Mouse (Mus musculus) 3T3-L1 (cell line): ENCODE results near the gene Gm49711.
"Not testable (repeated sequence)": the region's sequence is repeated elsewhere in the genome, so short reads cannot be mapped to it uniquely, and the experiment has no call there.

Source experiments
- DNase-seq: peaks from one replicate; pipeline ENCODE4 v3.0.0-alpha.2; 2015; ENCODE audit warnings: low read depth, low spot score

Gm49711 gene

DNA sequence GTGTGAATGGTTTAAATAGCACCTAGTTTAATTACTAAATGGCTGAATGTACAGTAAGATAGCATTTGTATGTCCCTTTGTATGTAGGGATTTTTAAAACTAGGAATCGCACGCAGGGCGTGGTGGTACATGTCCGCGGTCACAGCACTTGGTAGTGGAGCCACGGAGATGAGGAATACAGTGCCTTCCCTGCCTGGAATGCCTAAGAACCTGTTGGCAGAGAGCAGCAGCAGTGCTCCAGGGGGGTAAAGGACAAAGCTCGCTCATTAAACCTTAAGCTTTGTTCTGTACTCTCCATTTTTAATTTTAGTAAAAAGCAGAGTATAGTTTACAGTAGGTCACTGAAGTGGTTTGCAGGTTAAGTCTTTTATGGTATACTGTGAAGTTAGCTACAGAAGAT is 3.5 kb downstream of the Gm49711 start:
- DNase-seq, result no peak

DNA sequence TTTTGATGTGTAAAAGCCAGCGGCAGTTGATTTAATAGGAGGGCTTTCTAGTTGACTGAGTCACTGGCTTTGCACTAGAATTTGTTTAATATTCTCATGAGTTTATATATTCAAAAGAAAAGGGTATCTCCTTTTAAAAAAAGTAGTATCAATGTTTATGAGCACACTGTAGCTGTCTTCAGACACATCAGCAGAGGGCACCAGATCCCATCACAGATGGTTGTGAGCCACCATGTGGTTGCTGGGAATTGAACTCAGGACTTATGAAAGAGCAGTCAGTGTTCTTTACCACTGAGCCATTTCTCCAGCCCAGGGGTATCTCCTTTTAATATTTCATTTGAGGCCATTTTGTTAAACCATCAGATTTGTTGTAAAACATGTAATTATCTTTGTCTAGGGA is 4.7 kb downstream of the Gm49711 start:
- DNase-seq, result peak; percentile 44

DNA sequence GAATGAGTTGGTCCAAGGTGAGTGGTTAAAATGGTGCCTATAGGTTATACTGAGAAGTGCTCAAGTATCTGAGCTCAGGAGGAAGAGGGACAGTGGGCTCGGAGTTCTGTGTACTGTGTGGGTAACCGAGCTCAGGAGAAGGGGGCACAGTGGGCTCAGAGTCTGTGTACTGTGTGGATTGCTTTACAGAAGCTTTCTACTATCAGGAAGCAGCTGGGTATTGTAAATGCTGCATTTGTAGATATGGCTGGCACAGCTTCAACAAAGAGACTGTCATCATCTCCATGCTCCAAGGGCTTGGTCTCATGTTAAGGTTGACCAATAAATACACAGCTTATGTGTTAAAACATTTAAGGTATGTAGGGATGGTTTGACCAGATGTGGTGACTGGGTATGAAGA is 6.7 kb downstream of the Gm49711 start:
- DNase-seq, result peak; percentile 41

DNA sequence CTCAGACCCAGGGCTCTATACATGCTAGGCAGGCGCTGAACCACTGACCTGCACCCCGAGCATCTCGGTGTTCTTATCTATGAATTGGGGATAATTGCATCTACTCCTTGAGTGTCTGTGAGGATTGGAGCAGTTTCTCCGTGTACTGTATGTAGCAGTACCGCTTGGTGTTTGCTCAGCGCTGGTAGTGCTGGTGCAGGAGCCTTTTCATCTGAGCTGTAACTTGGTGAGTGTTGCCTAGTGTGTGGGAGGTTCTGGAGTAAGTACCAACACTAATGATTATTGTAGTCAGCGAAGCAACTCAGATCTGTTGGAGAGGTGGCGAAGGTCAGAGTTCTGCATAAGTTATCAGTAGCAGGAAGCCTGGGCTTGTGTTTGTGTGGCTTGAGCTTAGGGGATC is 12.2 kb downstream of the Gm49711 start:
- no peak for DNase-seq

DNA sequence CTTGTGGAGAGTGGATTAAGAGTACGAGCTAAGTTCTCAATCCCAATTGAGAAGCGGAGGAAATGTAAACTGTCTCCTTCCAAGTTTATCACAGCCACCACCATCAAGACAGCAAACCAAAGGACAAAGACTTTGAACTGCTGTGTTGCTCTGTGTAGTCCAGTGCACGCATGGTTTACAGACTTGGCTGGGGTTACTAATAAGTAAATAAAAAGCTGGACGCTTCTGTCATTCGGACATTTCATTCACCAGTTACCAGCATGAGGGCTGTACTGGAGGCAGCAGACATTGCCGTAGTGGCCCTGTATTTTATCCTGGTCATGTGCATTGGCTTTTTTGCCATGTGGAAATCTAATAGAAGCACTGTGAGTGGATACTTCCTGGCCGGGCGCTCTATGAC is 18.7 kb downstream of the Gm49711 start:
- DNase-seq, result no peak

DNA sequence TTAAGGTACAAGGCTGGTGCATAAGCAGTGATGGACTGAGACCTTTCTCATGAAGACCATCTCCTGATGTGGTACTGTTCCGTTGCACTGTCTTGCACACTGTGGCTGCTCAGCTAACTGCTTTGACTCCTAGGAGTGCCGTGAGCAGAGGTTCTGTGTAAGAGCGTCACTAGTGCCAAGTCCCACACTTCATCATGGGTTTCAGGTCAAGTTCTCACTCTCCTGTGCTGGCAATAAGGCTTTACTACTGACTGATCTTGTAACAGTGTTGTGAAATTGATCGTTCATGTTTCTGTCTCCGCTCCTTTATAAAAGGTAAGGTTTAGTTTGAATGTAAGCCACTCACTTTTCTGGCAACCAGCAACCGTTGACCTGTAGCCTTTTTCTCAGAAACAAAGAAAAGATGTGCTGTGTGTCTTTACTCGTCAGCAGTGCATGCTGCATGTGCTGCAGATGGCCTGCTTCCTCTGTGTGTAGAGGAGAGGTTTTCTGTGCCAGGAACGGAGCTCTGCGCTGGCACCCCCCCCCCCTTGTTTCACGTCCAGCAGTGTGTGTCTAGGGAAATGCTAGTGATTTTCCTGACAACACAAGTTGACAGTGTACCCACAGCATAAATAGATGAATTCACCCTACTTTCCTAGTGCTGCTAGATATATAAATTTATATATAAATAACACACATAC is 25.8 kb downstream of the Gm49711 start:
- DNase-seq, result no peak

DNA sequence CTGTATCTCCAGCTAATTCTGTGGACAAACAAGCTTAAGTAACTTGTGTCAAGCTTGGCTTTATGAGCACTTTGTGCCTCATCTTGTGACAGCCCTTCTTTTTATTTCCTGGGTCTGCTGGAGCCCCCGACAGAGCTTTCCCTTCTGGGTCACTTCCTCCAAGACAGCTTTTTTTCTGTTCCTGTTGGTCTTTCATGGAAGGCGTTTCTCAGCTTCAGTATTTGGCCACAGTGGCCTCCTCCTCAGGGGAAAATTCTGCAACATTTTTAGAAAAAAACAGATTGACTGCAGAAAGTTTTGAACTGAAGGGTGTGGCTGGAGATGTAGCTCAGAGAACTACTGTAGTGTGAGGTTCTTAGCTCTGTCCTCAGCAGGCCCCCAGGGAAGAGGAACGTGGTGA is 31.1 kb downstream of the Gm49711 start:
- DNase-seq, result no peak

DNA sequence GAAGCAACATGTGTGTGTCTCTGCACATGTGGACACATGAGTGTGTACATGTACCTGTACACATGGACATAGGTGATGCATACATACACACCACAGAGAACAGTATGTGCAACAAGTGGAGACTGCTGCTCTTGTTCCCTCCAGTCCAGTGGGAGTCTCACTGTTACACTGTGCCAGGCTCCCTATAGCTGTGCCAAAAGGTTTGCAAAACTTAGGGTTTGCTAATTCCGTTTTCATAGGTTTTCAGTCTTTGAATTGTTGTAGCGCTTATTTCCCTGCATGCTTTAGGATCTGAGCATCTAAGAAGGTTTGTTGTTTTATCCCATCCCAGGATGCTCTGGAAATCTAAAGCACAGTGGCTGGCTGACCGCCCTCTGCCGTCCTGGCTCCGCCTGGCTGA is 33.8 kb downstream of the Gm49711 start:
- no peak for DNase-seq

DNA sequence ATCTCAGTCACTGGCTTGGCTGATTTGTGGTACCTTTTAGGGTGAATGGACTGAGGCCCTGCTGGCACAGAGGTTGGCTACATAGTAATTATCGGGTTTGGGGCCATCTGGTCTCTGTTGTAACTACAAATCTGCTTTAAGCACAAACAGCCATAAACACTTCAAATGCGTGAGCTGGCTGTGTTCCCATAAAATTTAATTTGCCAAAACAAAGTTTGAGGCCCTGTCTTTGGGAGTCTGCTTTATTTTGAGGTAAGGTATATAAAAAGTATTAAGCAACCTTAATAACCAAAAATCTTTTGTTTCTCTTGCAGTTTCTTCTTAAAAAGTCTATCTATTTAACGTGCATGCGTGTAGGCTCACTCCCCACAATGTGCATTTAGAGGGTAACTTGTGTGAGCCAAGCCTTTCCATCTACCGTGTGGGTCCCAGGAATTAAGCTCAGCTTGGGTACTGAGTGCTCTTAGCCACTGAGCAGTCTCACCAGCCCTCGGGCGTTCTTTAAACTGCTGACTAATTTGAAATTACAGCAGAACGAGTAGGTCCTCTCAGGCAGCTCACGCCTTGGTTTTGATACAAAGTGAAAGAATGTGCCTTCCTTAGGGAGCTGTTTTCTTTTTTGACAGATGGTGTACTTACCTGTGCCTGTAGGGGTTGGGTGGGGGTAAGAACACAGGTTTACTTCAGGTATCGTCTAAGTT is 40.4 kb downstream of the Gm49711 start:
- no peak for DNase-seq

DNA sequence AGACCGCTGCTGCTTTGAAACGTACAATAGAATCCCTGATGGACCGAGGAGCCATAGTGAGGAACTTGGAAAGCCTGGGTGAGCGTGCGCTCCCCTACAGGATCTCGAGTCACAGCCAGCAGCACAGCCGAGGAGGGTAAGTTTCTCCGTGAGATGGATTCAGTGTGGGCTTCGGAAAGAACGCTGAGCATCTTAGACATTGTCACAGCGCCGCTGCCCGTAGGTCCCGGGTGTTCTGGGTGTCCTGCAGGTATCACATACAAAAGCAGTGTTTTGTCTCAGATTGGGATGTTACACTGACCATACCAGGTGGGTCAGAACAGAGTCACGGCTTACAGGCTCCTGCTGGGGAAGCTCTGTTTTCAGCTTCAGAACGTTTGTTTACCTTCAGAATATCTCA is 41.5 kb downstream of the Gm49711 start:
- no peak for DNase-seq

DNA sequence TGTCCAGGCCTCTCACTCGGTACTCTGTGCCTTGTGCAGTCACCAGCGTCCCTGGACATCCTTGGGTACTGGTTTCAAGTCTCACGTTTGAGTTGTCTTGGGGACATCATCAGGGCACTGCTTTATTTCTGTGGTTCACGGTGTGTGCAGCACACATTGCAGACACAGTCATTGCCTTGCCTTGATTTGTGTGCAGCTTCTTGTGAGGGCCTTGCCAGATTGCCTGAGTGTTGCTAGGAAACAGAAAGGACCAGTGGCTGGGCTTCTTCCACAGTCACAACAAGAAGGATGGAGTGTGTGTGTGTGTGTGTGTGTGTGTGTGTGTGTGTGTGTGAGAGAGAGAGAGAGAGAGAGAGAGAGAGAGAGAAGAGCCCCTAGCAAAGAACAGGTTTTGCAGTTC is 42.0 kb downstream of the Gm49711 start:
- no peak for DNase-seq

DNA sequence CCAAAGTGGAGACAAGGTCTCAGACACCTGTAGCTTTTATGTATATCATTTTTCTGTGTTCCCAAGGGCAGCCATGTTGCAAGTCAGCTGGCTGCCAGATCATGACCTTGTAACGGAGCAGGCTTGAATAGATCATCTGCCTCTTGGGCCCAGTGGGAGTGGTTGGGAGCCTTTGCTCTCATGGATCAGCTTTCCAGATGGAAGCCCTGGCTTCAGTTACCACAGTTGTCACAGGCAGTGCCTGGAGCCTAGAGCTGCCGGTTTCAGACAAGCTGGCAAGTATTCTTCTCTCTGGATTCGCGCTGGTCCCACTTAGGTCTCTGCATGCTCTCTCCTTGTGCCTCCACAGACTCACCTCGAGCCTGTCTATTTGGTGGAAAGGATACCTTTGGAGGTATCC is 44.0 kb downstream of the Gm49711 start:
- DNase-seq, result no peak

DNA sequence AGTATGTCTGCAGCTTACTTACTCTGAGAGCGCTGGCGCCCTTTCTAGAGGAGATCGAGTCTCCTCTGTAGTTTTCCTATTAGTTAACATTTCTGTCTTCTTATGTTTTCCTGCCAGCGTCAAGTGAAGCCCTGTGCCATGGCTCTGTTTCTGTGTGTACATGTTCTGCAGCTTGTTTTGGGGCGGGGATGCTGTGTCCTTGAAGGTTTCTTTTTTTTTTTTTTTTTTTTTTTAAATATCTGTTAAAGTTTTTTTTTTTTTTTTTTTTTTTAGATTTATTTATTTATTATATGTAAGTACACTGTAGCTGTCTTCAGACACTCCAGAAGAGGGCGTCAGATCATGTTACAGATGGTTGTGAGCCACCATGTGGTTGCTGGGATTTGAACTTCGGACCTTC is 44.8 kb downstream of the Gm49711 start:
- DNase-seq, result not testable (repeated sequence)

DNA sequence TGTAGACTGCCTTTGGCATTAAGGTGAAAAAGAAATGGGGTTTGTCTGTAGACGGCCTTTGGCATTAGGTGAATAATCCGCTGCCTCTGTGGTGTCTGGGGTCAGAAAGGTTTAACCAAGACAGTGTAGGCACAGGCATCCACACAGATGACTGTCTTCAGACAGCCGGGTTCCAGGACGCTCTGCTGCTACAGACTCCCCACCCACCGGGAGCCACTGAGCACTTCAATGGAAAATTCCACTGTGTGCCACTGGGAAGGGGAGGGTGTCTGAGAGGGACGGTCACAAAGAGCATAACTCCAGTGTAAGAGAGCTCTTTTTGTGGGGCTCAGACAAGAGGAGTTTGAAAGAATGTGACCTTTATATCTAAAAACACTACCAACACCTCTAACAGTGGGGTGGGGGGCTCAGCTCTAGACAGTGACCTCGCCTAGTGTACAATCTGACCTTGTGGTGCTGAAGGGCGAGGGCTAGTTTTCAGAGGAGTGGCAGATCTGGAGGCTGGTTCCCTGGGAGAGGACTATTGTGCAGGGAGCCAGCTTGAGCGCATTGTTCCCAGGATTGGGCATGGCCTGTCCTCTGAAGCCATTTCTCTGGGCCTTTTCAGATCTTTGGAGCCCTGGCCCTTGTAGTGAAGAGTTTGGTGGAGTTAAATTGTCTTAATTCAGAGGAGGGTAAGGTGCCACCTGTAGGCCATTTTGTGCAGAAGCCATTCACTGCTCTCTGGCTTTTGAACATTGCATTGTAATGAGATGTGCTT is 45.6 kb downstream of the Gm49711 start:
- DNase-seq, result peak; percentile 47

DNA sequence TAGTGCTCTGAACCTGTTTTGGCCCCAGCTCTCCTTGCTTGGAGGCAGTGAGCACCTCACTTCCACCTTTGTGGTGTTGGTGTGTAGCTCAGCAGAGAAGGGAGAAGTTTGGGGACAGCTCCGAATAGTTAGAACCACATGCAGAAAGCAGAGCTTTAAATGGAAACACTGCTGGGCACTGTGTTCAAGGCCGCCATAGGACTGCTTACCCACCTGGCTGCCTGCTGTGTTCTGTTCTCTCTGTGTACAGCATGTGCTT is 46.1 kb downstream of the Gm49711 start:
- no peak for DNase-seq

DNA sequence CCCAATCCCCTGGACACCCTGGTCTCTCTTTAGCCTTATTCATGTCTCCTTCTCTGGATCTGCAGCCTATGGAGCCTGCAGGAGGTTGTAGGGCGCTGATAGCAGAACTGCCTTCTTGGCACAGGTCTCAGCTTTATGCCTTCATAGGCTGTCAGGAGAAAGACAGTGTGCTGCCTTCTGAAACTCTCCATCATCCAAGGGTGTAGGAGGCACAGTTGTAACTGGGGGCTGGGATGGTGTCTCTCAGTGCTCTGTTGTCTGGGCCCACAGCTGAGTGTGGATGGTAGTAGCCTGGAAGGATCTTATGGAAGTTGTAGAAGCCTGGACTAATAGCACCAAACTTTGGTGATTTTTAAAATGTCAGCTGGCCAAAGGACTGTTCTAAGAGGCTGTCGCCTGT is 46.8 kb downstream of the Gm49711 start:
- no peak for DNase-seq

DNA sequence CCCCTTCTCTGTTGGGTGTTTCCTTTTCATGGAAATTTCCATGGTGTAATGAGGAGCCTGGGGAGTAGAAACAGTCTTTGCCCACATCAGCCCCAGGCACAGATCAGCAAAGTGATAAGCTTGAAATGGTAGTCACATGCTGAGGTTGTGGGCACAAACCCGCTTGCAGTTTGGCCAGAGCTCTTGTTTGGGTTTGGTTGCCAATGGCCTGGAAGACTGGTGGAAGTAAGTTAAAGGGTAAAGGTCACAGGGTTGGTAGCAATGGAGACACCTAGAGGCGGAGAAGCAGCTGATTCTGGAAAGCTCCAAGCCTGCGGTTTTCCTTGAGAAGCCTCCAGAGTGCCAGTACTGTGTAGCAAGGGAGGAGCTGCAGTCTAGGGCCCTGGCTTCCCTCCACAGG is 47.5 kb downstream of the Gm49711 start:
- peak; percentile 70 for DNase-seq

DNA sequence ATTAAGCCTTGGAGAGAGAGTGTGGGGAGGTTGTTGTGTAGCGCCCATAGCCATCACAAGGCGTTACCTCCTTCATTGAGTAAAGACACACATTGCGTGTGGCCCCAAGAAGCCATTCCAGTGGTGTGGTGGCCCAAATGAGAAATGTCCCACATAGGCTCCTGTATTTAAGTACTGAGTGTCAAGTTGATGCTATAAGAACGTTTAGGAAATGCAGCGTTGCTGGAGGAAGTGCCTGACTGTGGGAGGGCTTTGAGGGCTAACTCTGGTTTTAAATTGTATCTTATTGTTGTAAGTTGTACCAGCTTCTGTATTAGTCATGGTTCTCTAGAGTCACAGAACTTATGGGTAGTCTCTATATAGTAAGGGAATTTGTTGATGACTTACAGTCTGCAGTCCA is 49.2 kb downstream of the Gm49711 start:
- DNase-seq, result no peak

DNA sequence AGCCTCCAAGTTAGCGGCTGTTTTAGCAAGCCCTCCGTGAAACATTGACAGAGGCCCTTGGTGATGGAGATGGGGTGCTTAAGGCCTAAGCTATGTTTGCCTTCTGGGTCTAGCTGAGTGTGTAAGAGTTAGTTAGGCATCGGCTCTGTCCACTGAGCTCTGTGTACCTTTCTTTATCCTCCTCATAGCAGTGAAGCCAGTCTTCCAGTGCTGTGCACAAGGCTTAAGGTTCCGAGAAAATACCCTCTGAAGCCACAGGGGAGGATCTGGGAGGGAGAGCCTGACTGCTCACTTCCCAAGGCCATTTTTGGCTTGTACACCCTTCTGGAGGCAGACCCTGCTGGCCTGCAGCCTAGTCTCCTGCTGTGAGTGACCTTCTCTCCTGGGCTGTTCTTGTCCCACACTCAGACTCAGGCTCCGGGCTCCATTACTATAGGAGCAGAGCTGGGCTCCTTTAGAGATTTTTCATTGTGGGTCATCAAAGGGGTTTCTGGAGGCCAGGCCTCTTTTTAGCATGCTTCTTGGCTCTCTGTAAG is 56.7 kb downstream of the Gm49711 start:
- DNase-seq, result peak; percentile 38

DNA sequence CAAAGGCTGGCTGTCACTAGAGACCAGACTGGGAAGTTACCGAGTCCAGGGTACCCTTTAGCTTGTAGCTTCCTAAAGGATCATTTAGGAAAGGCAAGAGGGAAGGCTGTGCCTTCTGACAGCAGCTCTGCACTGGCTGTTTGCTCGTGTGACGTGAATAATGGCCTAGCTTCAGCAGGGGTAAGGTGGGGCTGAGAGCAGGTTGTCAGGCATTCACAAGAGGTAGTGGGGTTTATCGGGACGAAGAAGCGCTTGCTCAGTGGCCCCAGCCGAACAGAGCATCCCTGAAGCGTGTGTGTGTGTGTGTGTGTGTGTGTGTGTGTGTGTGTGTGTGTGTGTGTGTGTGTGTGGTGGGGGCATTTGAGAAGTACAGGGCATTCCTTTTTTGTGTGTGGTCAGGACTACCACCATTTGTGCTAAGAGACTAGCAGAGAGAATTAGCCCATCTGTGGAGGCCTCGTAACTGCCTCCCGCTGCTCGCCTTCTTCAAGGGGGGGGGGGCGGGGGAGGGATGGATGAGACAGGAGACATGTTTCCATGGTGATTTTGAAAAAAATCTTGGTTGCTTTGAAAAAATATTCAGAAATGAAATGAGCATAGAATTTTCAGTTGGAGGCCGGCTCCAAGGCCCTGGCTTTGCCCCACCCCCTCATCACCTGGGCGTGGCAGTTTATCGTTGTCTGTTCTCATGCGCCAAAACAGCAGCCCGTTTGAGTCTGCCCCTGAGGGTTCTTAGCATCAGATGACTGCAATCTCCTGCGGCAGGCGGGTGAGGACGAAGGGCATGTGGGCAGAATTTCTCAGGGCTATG is 57.7 kb downstream of the Gm49711 start:
- no peak for DNase-seq

DNA sequence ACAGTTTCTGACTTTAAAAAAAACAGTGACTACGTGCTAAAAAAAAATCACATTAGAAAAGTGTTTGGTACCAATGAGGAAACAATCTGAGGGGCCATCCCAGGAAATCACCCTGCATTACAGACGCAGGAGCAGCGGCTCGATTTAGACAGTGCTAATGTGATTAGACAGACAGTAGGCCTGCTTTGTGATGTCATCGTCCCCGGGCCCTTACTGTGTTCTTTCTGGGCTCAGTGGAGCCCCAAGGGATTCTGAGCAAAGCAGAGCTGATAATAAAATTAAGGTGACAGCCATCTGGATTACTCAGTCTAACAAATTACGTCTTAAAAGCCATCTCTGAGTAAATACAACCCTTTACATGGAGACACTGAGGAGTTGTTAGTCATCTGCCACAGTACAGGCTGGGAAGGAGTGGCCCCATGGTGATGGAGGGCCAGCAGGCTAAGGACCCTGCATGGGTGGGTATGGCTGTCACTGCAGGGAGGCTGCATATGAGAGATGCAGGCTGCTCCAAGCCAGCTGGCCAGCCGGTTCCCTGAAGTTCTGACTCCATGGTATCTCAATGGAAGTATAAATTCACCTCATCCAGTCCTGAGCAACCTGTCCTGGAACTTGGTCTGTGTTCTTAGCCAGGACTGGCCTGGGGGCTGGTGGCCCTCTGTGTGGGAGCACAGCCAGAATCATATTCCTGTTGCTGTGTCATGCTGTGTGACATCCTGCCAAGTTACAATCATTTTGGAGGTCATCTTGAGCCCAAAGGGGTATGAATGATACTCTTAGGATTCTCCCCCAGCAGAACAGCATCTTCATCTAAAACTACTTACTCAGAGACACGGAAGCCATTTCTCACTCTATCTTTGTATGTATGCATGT is 59.5 kb downstream of the Gm49711 start:
- DNase-seq, result peak; percentile 66
